Mouse (Mus musculus): ENCODE measurements at regions not wholly inside any gene's neighbourhood (a gene's known extent, or its start where the extent isn't known, plus 50 kb on each side); places are given as distances from the start of the nearest gene placed in this dataset.

DNA sequence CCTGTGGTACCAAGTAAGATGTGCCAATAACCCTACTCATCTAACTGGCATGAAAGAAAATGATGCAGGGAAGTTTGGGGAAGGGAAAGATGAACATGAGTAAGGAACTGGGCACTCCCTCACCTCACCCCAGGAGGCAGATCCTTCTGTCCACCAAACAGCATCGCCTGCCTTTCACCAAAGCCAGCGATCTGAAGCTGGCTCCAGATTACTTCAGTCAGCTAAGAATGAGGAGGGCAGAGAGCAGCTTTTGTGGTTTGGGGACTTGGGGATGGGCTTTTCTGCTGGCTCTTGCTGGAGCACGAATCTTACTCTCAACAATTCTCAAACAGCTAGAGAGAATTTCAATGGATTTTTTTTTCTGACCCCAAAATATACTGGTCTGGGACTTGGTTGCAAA, 297.0 kb downstream of the Bcor start:
- TF ChIP-seq TAL1 (conservative IDR thresholded peaks at IDR 0.05; ENCODE audit: low read depth, low read length): no peak
- TF ChIP-seq GATA2 (IDR thresholded peaks at IDR 0.05; ENCODE audit: borderline replicate concordance, low read depth, low read length): no peak
- no peak for TF ChIP-seq CTCF (IDR thresholded peaks at IDR 0.05; ENCODE audit: low read depth, low read length)
- TF ChIP-seq POLR2AphosphoS5 (IDR thresholded peaks at IDR 0.05; ENCODE audit: insufficient replicate concordance, low read depth, low read length): no peak
- no peak for TF ChIP-seq GATA1 (IDR thresholded peaks at IDR 0.05; ENCODE audit: borderline replicate concordance, low read length)
- DNase-seq (ENCODE audit: low spot score): no peak
- no peak for ATAC-seq (ENCODE audit: extremely low read depth, insufficient number of reproducible peaks, low FRiP score, poor library complexity, severe bottlenecking)

DNA sequence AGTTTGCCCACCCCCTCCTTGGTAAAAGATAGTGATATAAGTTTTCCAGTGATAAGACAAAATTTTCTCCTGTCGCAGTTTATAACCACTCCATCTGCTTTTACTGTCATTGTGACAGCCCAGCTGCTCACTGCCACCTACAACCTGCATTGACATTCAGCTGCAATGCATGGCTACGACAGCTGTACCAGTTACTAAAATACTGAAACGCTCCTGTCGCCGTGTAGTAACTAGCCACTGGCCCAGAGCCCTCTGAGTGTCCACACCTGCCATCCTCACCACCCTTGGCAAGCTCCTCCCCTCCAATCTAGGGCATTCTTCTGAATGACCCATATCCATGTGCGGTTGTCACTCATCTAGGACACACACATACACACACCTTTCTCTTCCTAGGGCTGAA, 286.2 kb downstream of the Bcor start:
- H3K9me3 ChIP-seq (replicated peaks): no peaks in the 10 kb centered on the region
- peaks cover 30% of the 10 kb centered on the region for H3K27me3 ChIP-seq (ENCODE audit: insufficient read depth, low read length)
- ATAC-seq (ENCODE audit: extremely low read depth, insufficient number of reproducible peaks, low FRiP score, poor library complexity, severe bottlenecking): no peak
- no peaks in the 10 kb centered on the region for H3K4me1 ChIP-seq (ENCODE audit: insufficient read depth, low read depth, low read length)
- H3K36me3 ChIP-seq (replicated peaks): no peaks in the 10 kb centered on the region
- H3K4me3 ChIP-seq (ENCODE audit: low read depth, low read length): no peak overlapping the region
- DNase-seq (ENCODE audit: low spot score): no peak
- TF ChIP-seq POLR2AphosphoS5 (IDR thresholded peaks at IDR 0.05; ENCODE audit: insufficient replicate concordance, low read depth, low read length) (no peak), GATA2 (IDR thresholded peaks at IDR 0.05; ENCODE audit: borderline replicate concordance, low read depth, low read length) (no peak), TAL1 (conservative IDR thresholded peaks at IDR 0.05; ENCODE audit: low read depth, low read length) (no peak), CTCF (IDR thresholded peaks at IDR 0.05; ENCODE audit: low read depth, low read length) (no peak), GATA1 (IDR thresholded peaks at IDR 0.05; ENCODE audit: borderline replicate concordance, low read length) (no peak)

More for the DNA sequence above, 297.0 kb downstream of the Bcor start:
- H3K4me3 ChIP-seq (ENCODE audit: low read depth, low read length): no peak overlapping the region
- H3K9me3 ChIP-seq (replicated peaks): no peaks in the 10 kb centered on the region
- no peaks in the 10 kb centered on the region for H3K36me3 ChIP-seq (replicated peaks)
- H3K4me1 ChIP-seq (ENCODE audit: insufficient read depth, low read depth, low read length): no peaks in the 10 kb centered on the region
- peaks cover 14% of the 10 kb centered on the region for H3K27me3 ChIP-seq (ENCODE audit: insufficient read depth, low read length)

DNA sequence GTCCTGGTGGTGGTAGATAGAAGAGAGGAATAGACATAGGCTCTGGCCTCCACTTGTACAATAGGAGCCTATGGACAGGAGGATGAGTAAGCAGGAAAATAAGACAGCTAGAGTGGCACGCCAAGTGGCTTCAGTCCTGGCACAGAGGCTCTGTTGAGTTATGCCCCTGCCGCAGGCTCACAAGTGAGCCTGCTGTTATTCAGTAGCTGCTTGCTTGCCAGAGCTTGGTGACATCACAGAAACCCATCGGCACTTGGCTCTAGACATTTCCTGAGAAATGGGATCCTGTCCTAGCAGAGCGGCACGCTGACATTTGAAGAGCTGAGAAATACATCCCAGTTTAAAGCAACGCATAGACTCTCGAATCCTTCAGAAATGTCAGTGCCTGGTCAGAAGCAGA, 283.5 kb downstream of the Bcor start:
- H3K4me3 ChIP-seq (ENCODE audit: low read depth, low read length): no peak overlapping the region
- no peaks in the 10 kb centered on the region for H3K9me3 ChIP-seq (replicated peaks)
- H3K4me1 ChIP-seq (ENCODE audit: insufficient read depth, low read depth, low read length): no peaks in the 10 kb centered on the region
- ATAC-seq (ENCODE audit: extremely low read depth, insufficient number of reproducible peaks, low FRiP score, poor library complexity, severe bottlenecking) (no peak), DNase-seq (ENCODE audit: low spot score) (no peak)
- no peaks in the 10 kb centered on the region for H3K36me3 ChIP-seq (replicated peaks)
- TF ChIP-seq TAL1 (conservative IDR thresholded peaks at IDR 0.05; ENCODE audit: low read depth, low read length) (no peak), POLR2AphosphoS5 (IDR thresholded peaks at IDR 0.05; ENCODE audit: insufficient replicate concordance, low read depth, low read length) (no peak), GATA2 (IDR thresholded peaks at IDR 0.05; ENCODE audit: borderline replicate concordance, low read depth, low read length) (no peak), CTCF (IDR thresholded peaks at IDR 0.05; ENCODE audit: low read depth, low read length) (no peak), GATA1 (IDR thresholded peaks at IDR 0.05; ENCODE audit: borderline replicate concordance, low read length) (no peak)
- H3K27me3 ChIP-seq (ENCODE audit: insufficient read depth, low read length): peaks cover 23% of the 10 kb centered on the region

DNA sequence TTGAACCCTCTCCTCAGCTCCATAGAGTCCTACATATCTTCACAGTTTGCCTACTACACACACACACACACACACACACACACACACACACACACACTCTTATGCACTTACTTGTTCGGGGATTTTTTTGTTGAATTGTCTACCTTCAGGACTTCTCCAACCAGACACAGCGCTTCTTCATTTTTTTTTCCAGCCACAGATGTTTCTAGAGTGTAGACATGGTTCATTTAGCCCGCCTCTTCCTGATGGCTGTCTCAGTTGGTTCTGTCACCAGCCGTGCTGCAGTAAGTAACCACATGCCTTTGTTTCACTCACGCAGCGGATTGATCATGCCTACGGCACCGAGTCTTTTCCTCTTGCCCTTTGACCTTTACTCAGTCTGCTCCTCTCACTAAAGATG, 282.1 kb downstream of the Bcor start:
- DNase-seq (ENCODE audit: low spot score) (no peak), ATAC-seq (ENCODE audit: extremely low read depth, insufficient number of reproducible peaks, low FRiP score, poor library complexity, severe bottlenecking) (no peak)
- TF ChIP-seq POLR2AphosphoS5 (IDR thresholded peaks at IDR 0.05; ENCODE audit: insufficient replicate concordance, low read depth, low read length): no peak
- TF ChIP-seq GATA2 (IDR thresholded peaks at IDR 0.05; ENCODE audit: borderline replicate concordance, low read depth, low read length): no peak
- TF ChIP-seq GATA1 (IDR thresholded peaks at IDR 0.05; ENCODE audit: borderline replicate concordance, low read length): no peak
- no peak for TF ChIP-seq CTCF (IDR thresholded peaks at IDR 0.05; ENCODE audit: low read depth, low read length)
- no peak for TF ChIP-seq TAL1 (conservative IDR thresholded peaks at IDR 0.05; ENCODE audit: low read depth, low read length)
- Histone ChIP-seq H3K4me1 (ENCODE audit: insufficient read depth, low read depth, low read length) (no peaks in the 10 kb centered on the region), H3K36me3 (replicated peaks) (no peaks in the 10 kb centered on the region), H3K27me3 (ENCODE audit: insufficient read depth, low read length) (peaks cover 28% of the 10 kb centered on the region), H3K9me3 (replicated peaks) (no peaks in the 10 kb centered on the region), H3K4me3 (ENCODE audit: low read depth, low read length) (no peak overlapping the region)

DNA sequence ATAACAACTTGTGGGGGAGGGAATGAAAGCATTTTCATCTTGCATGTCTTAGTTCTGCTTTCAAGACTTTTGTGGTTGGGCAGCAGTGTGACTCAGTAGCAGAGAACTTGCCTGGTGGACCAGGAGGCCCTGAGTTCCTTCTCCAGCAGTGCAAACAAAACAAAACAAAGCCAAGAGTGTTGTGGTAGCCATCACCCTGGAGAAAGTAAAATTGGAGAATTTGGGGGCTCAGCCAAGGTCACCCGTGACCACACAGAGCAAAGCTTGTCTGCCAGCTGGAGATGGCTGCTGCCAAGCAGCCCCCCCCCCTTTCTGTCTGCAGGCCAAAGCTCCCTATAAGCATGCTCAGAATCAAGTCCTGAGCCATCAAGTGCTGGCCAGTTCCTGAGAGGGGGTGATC, 279.2 kb downstream of the Bcor start:
- H3K4me1 ChIP-seq (ENCODE audit: insufficient read depth, low read depth, low read length): no peaks in the 10 kb centered on the region
- no peaks in the 10 kb centered on the region for H3K36me3 ChIP-seq (replicated peaks)
- TF ChIP-seq TAL1 (conservative IDR thresholded peaks at IDR 0.05; ENCODE audit: low read depth, low read length) (no peak), POLR2AphosphoS5 (IDR thresholded peaks at IDR 0.05; ENCODE audit: insufficient replicate concordance, low read depth, low read length) (no peak), GATA1 (IDR thresholded peaks at IDR 0.05; ENCODE audit: borderline replicate concordance, low read length) (no peak), GATA2 (IDR thresholded peaks at IDR 0.05; ENCODE audit: borderline replicate concordance, low read depth, low read length) (no peak), CTCF (IDR thresholded peaks at IDR 0.05; ENCODE audit: low read depth, low read length) (no peak)
- peaks cover 16% of the 10 kb centered on the region for H3K27me3 ChIP-seq (ENCODE audit: insufficient read depth, low read length)
- no peaks in the 10 kb centered on the region for H3K9me3 ChIP-seq (replicated peaks)
- ATAC-seq (ENCODE audit: extremely low read depth, insufficient number of reproducible peaks, low FRiP score, poor library complexity, severe bottlenecking) (no peak), DNase-seq (ENCODE audit: low spot score) (no peak)
- H3K4me3 ChIP-seq (ENCODE audit: low read depth, low read length): no peak overlapping the region

DNA sequence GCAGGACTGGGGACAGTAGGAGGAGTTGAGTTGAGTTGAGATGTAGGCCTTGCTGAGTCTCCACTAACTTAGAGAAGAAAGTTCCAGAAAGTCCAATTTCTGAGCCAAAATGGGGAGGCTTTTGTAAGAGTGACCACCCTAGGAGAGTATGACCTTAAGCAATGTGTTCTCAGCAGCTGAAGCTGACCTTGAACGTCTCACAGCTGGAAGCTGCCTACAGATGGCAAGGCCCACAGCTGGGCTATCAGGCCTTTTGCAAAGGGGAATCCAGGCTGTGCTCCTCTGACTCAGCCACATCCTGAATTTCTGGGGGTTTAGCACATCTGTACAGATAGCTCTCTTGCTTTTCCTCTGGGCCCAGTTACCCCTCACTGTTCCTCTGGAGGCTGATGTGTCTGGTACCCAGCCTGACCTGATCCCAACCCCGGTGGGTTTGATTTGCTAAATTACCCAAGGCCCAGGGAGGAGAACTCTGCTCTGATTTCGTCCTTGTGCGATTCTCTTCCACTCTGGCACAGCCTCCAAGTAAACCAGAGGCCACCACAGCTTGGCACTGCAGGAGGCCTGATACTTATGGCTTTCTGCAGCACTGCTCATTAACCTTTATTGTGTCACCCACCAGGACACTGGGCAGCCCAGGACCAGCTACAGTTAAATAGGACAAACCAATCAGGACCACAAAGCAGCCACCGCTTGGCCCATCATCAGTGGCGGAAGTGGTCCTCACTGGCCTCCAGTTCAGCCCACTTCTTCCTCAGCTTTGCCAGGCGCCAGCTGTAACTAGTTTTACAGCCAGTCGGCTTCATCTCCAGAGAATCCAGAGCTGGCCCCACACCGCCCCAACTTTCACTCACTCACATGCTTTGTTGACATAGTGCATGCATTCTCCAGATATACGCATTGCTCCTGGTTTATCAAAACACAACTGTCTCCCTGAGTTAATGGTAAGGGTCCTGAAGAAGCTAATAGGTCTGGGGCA, 276.1 kb downstream of the Bcor start:
- Histone ChIP-seq H3K4me3 (ENCODE audit: low read depth, low read length) (no peak overlapping the region), H3K9me3 (replicated peaks) (no peaks in the 10 kb centered on the region), H3K27me3 (ENCODE audit: insufficient read depth, low read length) (peaks cover 13% of the 10 kb centered on the region), H3K36me3 (replicated peaks) (no peaks in the 10 kb centered on the region), H3K4me1 (ENCODE audit: insufficient read depth, low read depth, low read length) (no peaks in the 10 kb centered on the region)
- no peak for DNase-seq (ENCODE audit: low spot score)
- no peak for ATAC-seq (ENCODE audit: extremely low read depth, insufficient number of reproducible peaks, low FRiP score, poor library complexity, severe bottlenecking)
- no peak for TF ChIP-seq GATA1 (IDR thresholded peaks at IDR 0.05; ENCODE audit: borderline replicate concordance, low read length)
- TF ChIP-seq GATA2 (IDR thresholded peaks at IDR 0.05; ENCODE audit: borderline replicate concordance, low read depth, low read length): no peak
- no peak for TF ChIP-seq TAL1 (conservative IDR thresholded peaks at IDR 0.05; ENCODE audit: low read depth, low read length)
- TF ChIP-seq POLR2AphosphoS5 (IDR thresholded peaks at IDR 0.05; ENCODE audit: insufficient replicate concordance, low read depth, low read length): no peak
- no peak for TF ChIP-seq CTCF (IDR thresholded peaks at IDR 0.05; ENCODE audit: low read depth, low read length)

Data from G1E (cell line).